Mouse (Mus musculus): ENCODE measurements at regions not wholly inside any gene's neighbourhood (a gene's known extent, or its start where the extent isn't known, plus 50 kb on each side); places are given as distances from the start of the nearest gene placed in this dataset.

GRCm38 (mm10) chr5:117040878-117041277, 75.0 kb downstream of the Suds3 start:
- no peak overlapping the region for H3K4me3 ChIP-seq (ENCODE audit: control insufficient read depth, low read depth, low read length)
- H3K4me1 ChIP-seq (ENCODE audit: control insufficient read depth, insufficient read depth, low read length): peaks cover under 1% of the 10 kb centered on the region; the same call in 1 of the 2 replicates
- no peak for TF ChIP-seq POLR2A (IDR thresholded peaks at IDR 0.05; ENCODE audit: control insufficient read depth, low read depth, low read length)
- no peak for TF ChIP-seq CTCF (IDR thresholded peaks at IDR 0.05; ENCODE audit: control insufficient read depth, insufficient read depth, insufficient replicate concordance, low read depth, low read length)
- H3K27ac ChIP-seq (ENCODE audit: control insufficient read depth, insufficient read depth, low read depth, low read length): no peak overlapping the region
- no peaks in the 10 kb centered on the region; the same call in 1 of the 2 replicates for H3K27me3 ChIP-seq (ENCODE audit: control insufficient read depth, insufficient read depth, low read length)
- no peaks in the 10 kb centered on the region for H3K36me3 ChIP-seq (ENCODE audit: control insufficient read depth, insufficient read depth, low read length)

- Histone ChIP-seq H3K27me3 (ENCODE audit: control insufficient read depth, insufficient read depth, low read length) (no peaks in the 10 kb centered on the region), H3K4me3 (ENCODE audit: control insufficient read depth, low read depth, low read length) (no peak overlapping the region), H3K4me1 (ENCODE audit: control insufficient read depth, insufficient read depth, low read length) (no peaks in the 10 kb centered on the region), H3K36me3 (ENCODE audit: control insufficient read depth, insufficient read depth, low read length) (no peaks in the 10 kb centered on the region), H3K27ac (ENCODE audit: control insufficient read depth, insufficient read depth, low read depth, low read length) (no peak overlapping the region)
- no peak for TF ChIP-seq POLR2A (IDR thresholded peaks at IDR 0.05; ENCODE audit: control insufficient read depth, low read depth, low read length)
These were observed 78.7 kb downstream of the Suds3 start for GRCm38 (mm10) chr5:117037261-117037660.

GRCm38 (mm10) chr5:117032130-117032529, 83.8 kb downstream of the Suds3 start:
- Histone ChIP-seq H3K36me3 (ENCODE audit: control insufficient read depth, insufficient read depth, low read length) (no peaks in the 10 kb centered on the region), H3K27ac (ENCODE audit: control insufficient read depth, insufficient read depth, low read depth, low read length) (no peak overlapping the region), H3K4me1 (ENCODE audit: control insufficient read depth, insufficient read depth, low read length) (no peaks in the 10 kb centered on the region), H3K4me3 (ENCODE audit: control insufficient read depth, low read depth, low read length) (no peak overlapping the region), H3K27me3 (ENCODE audit: control insufficient read depth, insufficient read depth, low read length) (no peaks in the 10 kb centered on the region)
- no peak for TF ChIP-seq CTCF (IDR thresholded peaks at IDR 0.05; ENCODE audit: control insufficient read depth, insufficient read depth, insufficient replicate concordance, low read depth, low read length)
- TF ChIP-seq POLR2A (IDR thresholded peaks at IDR 0.05; ENCODE audit: control insufficient read depth, low read depth, low read length): no peak

GRCm38 (mm10) chr5:117025689-117026383, 90.1 kb downstream of the Suds3 start:
- H3K27me3 ChIP-seq (ENCODE audit: control insufficient read depth, insufficient read depth, low read length): no peaks in the 10 kb centered on the region
- TF ChIP-seq POLR2A (IDR thresholded peaks at IDR 0.05; ENCODE audit: control insufficient read depth, low read depth, low read length) (no peak), CTCF (IDR thresholded peaks at IDR 0.05; ENCODE audit: control insufficient read depth, insufficient read depth, insufficient replicate concordance, low read depth, low read length) (no peak)

GRCm38 (mm10) chr5:117018419-117019150, 97.3 kb downstream of the Suds3 start:
- Histone ChIP-seq H3K36me3 (ENCODE audit: control insufficient read depth, insufficient read depth, low read length) (no peaks in the 10 kb centered on the region), H3K27me3 (ENCODE audit: control insufficient read depth, insufficient read depth, low read length) (no peaks in the 10 kb centered on the region), H3K4me3 (ENCODE audit: control insufficient read depth, low read depth, low read length) (peak overlapping the region; percentile 37), H3K27ac (ENCODE audit: control insufficient read depth, insufficient read depth, low read depth, low read length) (no peak overlapping the region), H3K4me1 (ENCODE audit: control insufficient read depth, insufficient read depth, low read length) (peaks cover 5% of the 10 kb centered on the region; the same call in 1 of the 2 replicates)
- no peak for TF ChIP-seq POLR2A (IDR thresholded peaks at IDR 0.05; ENCODE audit: control insufficient read depth, low read depth, low read length)
- TF ChIP-seq CTCF (IDR thresholded peaks at IDR 0.05; ENCODE audit: control insufficient read depth, insufficient read depth, insufficient replicate concordance, low read depth, low read length): no peak

More at GRCm38 (mm10) chr5:117025689-117026383, 90.1 kb downstream of the Suds3 start:
- Histone ChIP-seq H3K27ac (ENCODE audit: control insufficient read depth, insufficient read depth, low read depth, low read length) (no peak overlapping the region), H3K4me3 (ENCODE audit: control insufficient read depth, low read depth, low read length) (no peak overlapping the region), H3K4me1 (ENCODE audit: control insufficient read depth, insufficient read depth, low read length) (no peaks in the 10 kb centered on the region), H3K36me3 (ENCODE audit: control insufficient read depth, insufficient read depth, low read length) (no peaks in the 10 kb centered on the region)

- Histone ChIP-seq H3K4me1 (ENCODE audit: control insufficient read depth, insufficient read depth, low read length) (no peaks in the 10 kb centered on the region), H3K27me3 (ENCODE audit: control insufficient read depth, insufficient read depth, low read length) (no peaks in the 10 kb centered on the region), H3K27ac (ENCODE audit: control insufficient read depth, insufficient read depth, low read depth, low read length) (no peak overlapping the region)
These were observed 104.8 kb downstream of the Suds3 start for GRCm38 (mm10) chr5:117011128-117011527.

GRCm38 (mm10) chr5:117000770-117001201, 115.1 kb downstream of the Suds3 start:
- TF ChIP-seq CTCF (IDR thresholded peaks at IDR 0.05; ENCODE audit: control insufficient read depth, insufficient read depth, insufficient replicate concordance, low read depth, low read length) (no peak), POLR2A (IDR thresholded peaks at IDR 0.05; ENCODE audit: control insufficient read depth, low read depth, low read length) (no peak)
- H3K4me1 ChIP-seq (ENCODE audit: control insufficient read depth, insufficient read depth, low read length): peaks cover 12% of the 10 kb centered on the region
- no peak overlapping the region for H3K27ac ChIP-seq (ENCODE audit: control insufficient read depth, insufficient read depth, low read depth, low read length)
- H3K36me3 ChIP-seq (ENCODE audit: control insufficient read depth, insufficient read depth, low read length): no peaks in the 10 kb centered on the region
- H3K4me3 ChIP-seq (ENCODE audit: control insufficient read depth, low read depth, low read length): peak overlapping the region; percentile 48
- no peaks in the 10 kb centered on the region for H3K27me3 ChIP-seq (ENCODE audit: control insufficient read depth, insufficient read depth, low read length)

More at GRCm38 (mm10) chr5:117011128-117011527, 104.8 kb downstream of the Suds3 start:
- Histone ChIP-seq H3K4me3 (ENCODE audit: control insufficient read depth, low read depth, low read length) (no peak overlapping the region), H3K36me3 (ENCODE audit: control insufficient read depth, insufficient read depth, low read length) (no peaks in the 10 kb centered on the region)
- TF ChIP-seq CTCF (IDR thresholded peaks at IDR 0.05; ENCODE audit: control insufficient read depth, insufficient read depth, insufficient replicate concordance, low read depth, low read length) (no peak), POLR2A (IDR thresholded peaks at IDR 0.05; ENCODE audit: control insufficient read depth, low read depth, low read length) (no peak)

All from testis, adult 2 months (tissue).